Mouse (Mus musculus) myocyte (in vitro differentiated cells): Measurements from ENCODE around the gene Capn8. TPM values are rescaled to one million over a fixed set of nuclear protein-coding genes. Genes with fewer than 3 reads are reported as not detected.

Source experiments
- H3K27me3 ChIP-seq: one replicate; pipeline ENCODE4 v1.6.1; 2011; ENCODE audit not compliant: control insufficient read depth, insufficient read depth, insufficient read length
- H3K36me3 ChIP-seq: one replicate; pipeline ENCODE4 v1.6.1; 2011; ENCODE audit not compliant: control insufficient read depth, insufficient read depth
- H3K4me2 ChIP-seq: one replicate; pipeline ENCODE4 v1.6.1; 2011; ENCODE audit warnings: low read depth, control low read depth
- H3K4me3 ChIP-seq: one replicate; pipeline ENCODE4 v1.5.1; 2011; ENCODE audit warnings: mild to moderate bottlenecking, control low read depth, moderate library complexity
- H3K79me2 ChIP-seq: one replicate; pipeline ENCODE4 v1.6.1; 2011; ENCODE audit not compliant: control insufficient read depth, insufficient read depth
- H3ac ChIP-seq: one replicate; pipeline ENCODE4 v1.6.1; 2011; ENCODE audit not compliant: control insufficient read depth, insufficient read length
- CEBPB ChIP-seq: IDR thresholded peaks from 2 replicates; pipeline ENCODE4 v1.6.1; 2011; ENCODE audit warnings: mild to moderate bottlenecking, moderate library complexity; ENCODE audit not compliant: poor library complexity, insufficient read depth, severe bottlenecking
- E2F4 ChIP-seq: IDR thresholded peaks from one replicate; pipeline ENCODE4 v1.6.1; 2011; ENCODE audit warnings: mild to moderate bottlenecking, control low read depth, moderate library complexity; ENCODE audit not compliant: insufficient read depth
- MAX ChIP-seq: IDR thresholded peaks from one replicate; pipeline ENCODE4 v1.6.1; 2011; ENCODE audit warnings: low read depth, mild to moderate bottlenecking, control low read depth
- MYOD1 ChIP-seq, 3 experiments: IDR thresholded peaks; one replicate each; pipeline ENCODE4 v1.6.1; 2011; ENCODE audit warnings: control low read depth in 2 of 3, low read depth in 2 of 3, mild to moderate bottlenecking in 2 of 3, moderate library complexity in 1 of 3; ENCODE audit not compliant: insufficient read length in 2 of 3, control insufficient read depth in 1 of 3
- MYOG ChIP-seq, 3 experiments: IDR thresholded peaks; one replicate each; pipeline ENCODE4 v1.6.1; 2011; ENCODE audit warnings: control low read depth in 2 of 3, low read depth in 2 of 3, mild to moderate bottlenecking in 2 of 3; ENCODE audit not compliant: insufficient read length in 2 of 3, control insufficient read depth in 1 of 3, insufficient read depth in 1 of 3
- POLR2A ChIP-seq: IDR thresholded peaks from one replicate; pipeline ENCODE4 v1.6.1; 2011; ENCODE audit warnings: low read depth, mild to moderate bottlenecking, control low read depth, moderate library complexity; ENCODE audit not compliant: insufficient read length
- POLR2AphosphoS2 ChIP-seq: IDR thresholded peaks from one replicate; pipeline ENCODE4 v1.6.1; 2011; ENCODE audit warnings: low read depth, control low read depth; ENCODE audit not compliant: insufficient read length
- REST ChIP-seq: IDR thresholded peaks from one replicate; pipeline ENCODE4 v1.6.1; 2011; ENCODE audit warnings: mild to moderate bottlenecking, control low read depth, moderate library complexity; ENCODE audit not compliant: insufficient read depth, insufficient read length
- SRF ChIP-seq: IDR thresholded peaks from one replicate; pipeline ENCODE4 v1.6.1; 2011; ENCODE audit warnings: low read depth; ENCODE audit not compliant: control insufficient read depth, insufficient read length
- TCF12 ChIP-seq: IDR thresholded peaks from one replicate; pipeline ENCODE4 v1.6.1; 2011; ENCODE audit warnings: mild to moderate bottlenecking, control low read depth; ENCODE audit not compliant: poor library complexity, insufficient read depth, severe bottlenecking
- TCF3 ChIP-seq: IDR thresholded peaks from one replicate; pipeline ENCODE4 v1.6.1; 2011; ENCODE audit warnings: low read depth, control low read depth; ENCODE audit not compliant: insufficient read length
- USF1 ChIP-seq: IDR thresholded peaks from one replicate; pipeline ENCODE4 v1.6.1; 2011; ENCODE audit warnings: low read depth, mild to moderate bottlenecking, control low read depth, moderate library complexity
- polyA plus RNA-seq: library from polyadenylated mRNA; unstranded; fragments of >200 nt; fragmentation: generic; extraction: Trizol; gene quantifications from one replicate; pipeline ENCODE4 v1.2.1, GENCODE M21; 2012; ENCODE audit warnings: missing spikeins

The Capn8 gene
- polyA plus RNA-seq, 1 experiment, result not detected

GRCm38 (mm10) chr1:182626197-182626596 is 61.4 kb downstream of the Capn8 start:
- no peak overlapping the region for H3K4me3 ChIP-seq
- no peaks in the 10 kb centered on the region for H3K36me3 ChIP-seq
- H3K4me2 ChIP-seq, result no peak overlapping the region
- peaks cover 11% of the 10 kb centered on the region for H3K27me3 ChIP-seq
- no peaks in the 10 kb centered on the region for H3K79me2 ChIP-seq
- no peak for TF ChIP-seq TCF12
- no peak for TF ChIP-seq USF1
- no peak for TF ChIP-seq SRF
- no peak for TF ChIP-seq MAX
- TF ChIP-seq MYOD1 (IDR thresholded peaks at IDR 0.05; ENCODE audit: control insufficient read depth in 1 of 3, insufficient read length in 2 of 3, low read depth in 2 of 3), result no peak
- no peak for TF ChIP-seq MYOG (IDR thresholded peaks at IDR 0.05; ENCODE audit: control insufficient read depth in 1 of 3, insufficient read depth in 1 of 3, insufficient read length in 2 of 3, low read depth in 2 of 3)
- TF ChIP-seq E2F4, result no peak
- TF ChIP-seq TCF3, result no peak
- TF ChIP-seq REST, result no peak
- TF ChIP-seq POLR2AphosphoS2, result no peak
- TF ChIP-seq CEBPB, result no peak
- no peak for TF ChIP-seq POLR2A
- no peak overlapping the region for H3ac ChIP-seq

GRCm38 (mm10) chr1:182629228-182629627 is 64.4 kb downstream of the Capn8 start:
- Histone ChIP-seq H3ac (no peak overlapping the region), H3K4me2 (no peak overlapping the region), H3K27me3 (peaks cover 22% of the 10 kb centered on the region), H3K4me3 (no peak overlapping the region), H3K36me3 (no peaks in the 10 kb centered on the region), H3K79me2 (no peaks in the 10 kb centered on the region)
- TF ChIP-seq TCF12 (no peak), POLR2A (no peak), SRF (no peak), MAX (no peak), MYOG (IDR thresholded peaks at IDR 0.05; ENCODE audit: control insufficient read depth in 1 of 3, insufficient read depth in 1 of 3, insufficient read length in 2 of 3, low read depth in 2 of 3) (no peak), MYOD1 (IDR thresholded peaks at IDR 0.05; ENCODE audit: control insufficient read depth in 1 of 3, insufficient read length in 2 of 3, low read depth in 2 of 3) (no peak), USF1 (no peak), CEBPB (no peak), TCF3 (no peak)

DNA sequence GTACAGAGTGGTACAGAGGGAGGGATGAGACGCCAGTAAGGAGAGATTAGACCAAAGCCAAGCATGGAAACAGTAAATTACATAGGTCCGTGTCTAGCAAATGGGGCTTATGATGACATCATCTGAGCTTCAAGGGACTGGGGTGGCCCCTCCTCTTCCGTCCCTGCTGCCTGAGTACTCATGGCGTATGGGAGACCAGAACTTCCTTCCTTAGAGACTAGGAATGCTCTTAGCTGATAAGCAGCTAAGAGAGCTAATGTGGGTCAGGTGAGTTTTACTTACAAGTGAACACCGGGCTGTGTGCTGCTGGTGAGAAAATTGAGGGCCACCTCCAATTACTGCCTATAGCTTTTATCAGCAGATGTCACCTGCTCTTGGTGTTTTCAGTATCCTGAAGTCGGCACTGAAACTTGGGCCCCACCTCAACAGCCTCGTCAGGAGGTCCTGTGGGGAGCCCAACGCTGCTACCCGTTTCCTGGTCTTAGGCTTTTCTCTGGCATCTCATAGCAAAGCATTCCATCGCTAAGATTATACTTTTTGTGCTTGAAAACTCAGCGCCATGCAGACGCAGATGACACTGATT is 69.0 kb downstream of the Capn8 start:
- TF ChIP-seq MYOG (IDR thresholded peaks at IDR 0.05; ENCODE audit: control insufficient read depth in 1 of 3, insufficient read depth in 1 of 3, insufficient read length in 2 of 3, low read depth in 2 of 3), result no peak
- no peak for TF ChIP-seq CEBPB
- no peak for TF ChIP-seq E2F4
- TF ChIP-seq MAX, result no peak
- TF ChIP-seq SRF, result no peak
- no peak for TF ChIP-seq TCF12
- TF ChIP-seq MYOD1 (IDR thresholded peaks at IDR 0.05; ENCODE audit: control insufficient read depth in 1 of 3, insufficient read length in 2 of 3, low read depth in 2 of 3), result no peak
- TF ChIP-seq TCF3, result no peak
- TF ChIP-seq POLR2A, result no peak
- TF ChIP-seq POLR2AphosphoS2, result no peak
- no peak for TF ChIP-seq USF1
- no peak for TF ChIP-seq REST

GRCm38 (mm10) chr1:182639016-182639415 is 74.2 kb downstream of the Capn8 start:
- Histone ChIP-seq H3K4me3 (no peak overlapping the region), H3K27me3 (no peaks in the 10 kb centered on the region), H3K36me3 (no peaks in the 10 kb centered on the region), H3K4me2 (no peak overlapping the region), H3ac (no peak overlapping the region), H3K79me2 (no peaks in the 10 kb centered on the region)
- no peak for TF ChIP-seq TCF3
- no peak for TF ChIP-seq CEBPB
- no peak for TF ChIP-seq SRF
- no peak for TF ChIP-seq USF1
- TF ChIP-seq MYOD1 (IDR thresholded peaks at IDR 0.05; ENCODE audit: control insufficient read depth in 1 of 3, insufficient read length in 2 of 3, low read depth in 2 of 3), result no peak
- no peak for TF ChIP-seq E2F4
- TF ChIP-seq REST, result no peak

More for the DNA sequence above, 69.0 kb downstream of the Capn8 start:
- Histone ChIP-seq H3K27me3 (peaks cover 16% of the 10 kb centered on the region), H3K36me3 (no peaks in the 10 kb centered on the region), H3K79me2 (no peaks in the 10 kb centered on the region), H3K4me3 (no peak overlapping the region), H3ac (no peak overlapping the region), H3K4me2 (no peak overlapping the region)

DNA sequence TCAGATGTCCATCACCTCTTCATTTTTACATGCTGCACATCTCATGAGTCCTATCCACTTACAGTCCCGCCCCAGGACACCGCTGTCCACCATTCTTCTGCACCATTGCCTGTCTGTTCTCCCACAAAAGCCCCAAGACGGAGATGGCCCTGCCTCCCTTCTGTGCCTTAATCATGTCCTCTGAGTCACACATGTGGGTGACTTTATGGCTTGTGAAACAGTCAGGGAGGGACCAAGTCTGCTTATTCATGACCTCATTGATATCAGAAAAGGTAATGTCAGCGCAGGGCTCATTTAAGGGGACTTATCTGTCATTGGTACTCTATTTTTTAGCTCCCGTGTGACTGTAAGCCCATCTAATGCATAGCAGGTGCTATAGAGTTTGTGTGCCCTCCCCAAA is 74.6 kb downstream of the Capn8 start:
- Histone ChIP-seq H3K79me2 (no peaks in the 10 kb centered on the region), H3K36me3 (no peaks in the 10 kb centered on the region), H3ac (no peak overlapping the region), H3K27me3 (no peaks in the 10 kb centered on the region), H3K4me2 (no peak overlapping the region), H3K4me3 (no peak overlapping the region)
- no peak for TF ChIP-seq USF1
- no peak for TF ChIP-seq E2F4
